In genomic region chr7:126473470-126474086, GRCm38 (mm10) we compare ENCODE assay signal across 8 mouse cellular contexts. TPM values are rescaled to one million over a fixed set of nuclear protein-coding genes. Genes with fewer than 3 reads are reported as not detected.
DNase-seq lines count a peak whose midpoint lies in the region; ATAC-seq lines count a peak whose summit lies in the region.

No protein-coding gene starts in this region.

- peaks cover 20% of the 10 kb centered on the region for H3K4me1 ChIP-seq in kidney, embryonic 16.5 days (ENCODE audit: insufficient read depth, low read length)
- H3K4me1 ChIP-seq in embryonic facial prominence, embryonic 11.5 days (ENCODE audit: control insufficient read depth, insufficient read depth, low read length), result no peaks in the 10 kb centered on the region
- peaks cover 29% of the 10 kb centered on the region for H3K4me1 ChIP-seq in hindbrain, embryonic 15.5 days (replicated peaks)
- H3K4me1 ChIP-seq in midbrain, embryonic 14.5 days (ENCODE audit: control insufficient read depth, insufficient read depth, low read length), result peaks cover 15% of the 10 kb centered on the region

- H3K9me3 ChIP-seq in kidney, embryonic 16.5 days (ENCODE audit: low read length), result no peaks in the 10 kb centered on the region
- no peaks in the 10 kb centered on the region for H3K9me3 ChIP-seq in embryonic facial prominence, embryonic 11.5 days (replicated peaks; ENCODE audit: control insufficient read depth, low read length)
- H3K9me3 ChIP-seq in hindbrain, embryonic 15.5 days, result no peaks in the 10 kb centered on the region
- H3K9me3 ChIP-seq in midbrain, embryonic 14.5 days (ENCODE audit: control insufficient read depth, low read length), result no peaks in the 10 kb centered on the region

- H3K27ac ChIP-seq in kidney, embryonic 16.5 days (ENCODE audit: low read length), result no peak overlapping the region
- no peak overlapping the region for H3K27ac ChIP-seq in embryonic facial prominence, embryonic 11.5 days (replicated peaks; ENCODE audit: low read depth, low read length)
- H3K27ac ChIP-seq in hindbrain, embryonic 15.5 days (replicated peaks), result no peak overlapping the region
- H3K27ac ChIP-seq in midbrain, embryonic 14.5 days (replicated peaks; ENCODE audit: low read depth, low read length), result no peak overlapping the region

- H3K27me3 ChIP-seq in kidney, embryonic 16.5 days (ENCODE audit: insufficient read depth, low read length), result no peaks in the 10 kb centered on the region
- H3K27me3 ChIP-seq in embryonic facial prominence, embryonic 11.5 days (ENCODE audit: control insufficient read depth, insufficient read depth, low read length), result no peaks in the 10 kb centered on the region
- H3K27me3 ChIP-seq in hindbrain, embryonic 15.5 days, result no peaks in the 10 kb centered on the region
- H3K27me3 ChIP-seq in midbrain, embryonic 14.5 days (ENCODE audit: control insufficient read depth, insufficient read depth, low read length), result no peaks in the 10 kb centered on the region

- WGBS in kidney, embryonic 16.5 days, result 84% methylated on average over 9 of the region's 9 CpGs
- 87% methylated on average over 9 of the region's 9 CpGs for WGBS in embryonic facial prominence, embryonic 11.5 days
- 85% methylated on average over 9 of the region's 9 CpGs for WGBS in hindbrain, embryonic 15.5 days
- WGBS in midbrain, embryonic 14.5 days, result 90% methylated on average over 9 of the region's 9 CpGs

- DNase-seq in kidney, adult 18-20 months, result no peak
- DNase-seq in embryonic facial prominence, embryonic 11.5 days (ENCODE audit: low spot score), result no peak
- DNase-seq in midbrain, embryonic 14.5 days, result peak; percentile 15
- DNase-seq in left cerebral cortex, adult 18-20 months (ENCODE audit: low spot score in 2 of 2), result no peak
- DNase-seq in embryo, embryonic 10 days (ENCODE audit: low spot score), result no peak
- no peak for DNase-seq in spleen, postnatal 36 days (ENCODE audit: low spot score in 2 of 2)

- no peak for ATAC-seq in kidney, embryonic 16.5 days (ENCODE audit: low FRiP score, low TSS enrichment)
- ATAC-seq in embryonic facial prominence, embryonic 11.5 days (replicated peaks; ENCODE audit: insufficient number of reproducible peaks, low FRiP score, low TSS enrichment, low read depth), result no peak
- no peak for ATAC-seq in hindbrain, embryonic 15.5 days (ENCODE audit: low FRiP score, low read depth)
- no peak for ATAC-seq in midbrain, embryonic 14.5 days (ENCODE audit: low FRiP score, low TSS enrichment)

- peak overlapping the region; percentile 97 for H3K9ac ChIP-seq in kidney, embryonic 16.5 days (replicated peaks; ENCODE audit: low read length)
- H3K9ac ChIP-seq in embryonic facial prominence, embryonic 11.5 days (replicated peaks; ENCODE audit: low read length), result no peak overlapping the region
- H3K9ac ChIP-seq in hindbrain, embryonic 15.5 days, result peak overlapping the region; percentile 96; the same call in 1 of the 2 replicates
- H3K9ac ChIP-seq in midbrain, embryonic 14.5 days (replicated peaks; ENCODE audit: low read length), result peak overlapping the region; percentile 97

- peak overlapping the region; percentile 91 for H3K4me3 ChIP-seq in kidney, embryonic 16.5 days (ENCODE audit: low read length)
- peak overlapping the region; percentile 87 for H3K4me3 ChIP-seq in embryonic facial prominence, embryonic 11.5 days (ENCODE audit: low read depth, low read length)
- H3K4me3 ChIP-seq in hindbrain, embryonic 15.5 days, result peak overlapping the region; percentile 89
- peak overlapping the region; percentile 94 for H3K4me3 ChIP-seq in midbrain, embryonic 14.5 days (replicated peaks; ENCODE audit: low read depth, low read length)

- H3K4me2 ChIP-seq in kidney, embryonic 16.5 days (replicated peaks; ENCODE audit: low read depth, low read length), result peak overlapping the region; percentile 85
- H3K4me2 ChIP-seq in embryonic facial prominence, embryonic 11.5 days (ENCODE audit: low read depth, low read length), result peak overlapping the region; percentile 84
- H3K4me2 ChIP-seq in hindbrain, embryonic 15.5 days, result peak overlapping the region; percentile 91
- H3K4me2 ChIP-seq in midbrain, embryonic 14.5 days (ENCODE audit: low read length), result peak overlapping the region; percentile 97

- peaks cover 32% of the 10 kb centered on the region for H3K36me3 ChIP-seq in kidney, embryonic 16.5 days (ENCODE audit: insufficient read depth, low read length)
- H3K36me3 ChIP-seq in embryonic facial prominence, embryonic 11.5 days (replicated peaks; ENCODE audit: control insufficient read depth, insufficient read depth, low read depth, low read length), result no peaks in the 10 kb centered on the region; the same call in 1 of the 2 replicates
- H3K36me3 ChIP-seq in hindbrain, embryonic 15.5 days, result peaks cover 35% of the 10 kb centered on the region
- peaks cover 42% of the 10 kb centered on the region for H3K36me3 ChIP-seq in midbrain, embryonic 14.5 days (ENCODE audit: control insufficient read depth, insufficient read depth, low read length)

RNA-seq across cellular contexts. Expression of gene Sh2b1, which starts 1.6 kb away (rescaled TPM):
- polyA plus RNA-seq in kidney, embryonic 16.5 days (2015; fragmentation: Nextera tagmentation; extraction: Ambion mirVana), result 62.5 and 66.5 TPM in 2 replicates
- polyA plus RNA-seq in embryonic facial prominence, embryonic 11.5 days (2014; fragmentation: Nextera tagmentation; extraction: Ambion mirVana), result 36.3 and 39.3 TPM in 2 replicates
- polyA plus RNA-seq in hindbrain, embryonic 15.5 days (2015; fragmentation: Nextera tagmentation; extraction: Ambion mirVana), result 70.9 and 77.1 TPM in 2 replicates
- polyA plus RNA-seq in midbrain, embryonic 14.5 days (2014; fragmentation: Nextera tagmentation; extraction: Ambion mirVana), result 67.5 and 73.1 TPM in 2 replicates
- 10 to 100 TPM; 73.1 to 76.3 TPM for total RNA-seq in left cerebral cortex, adult 18-20 months (2021)

RNA-seq across cellular contexts. Expression of gene Atp2a1, which starts 10.7 kb away (rescaled TPM):
- 7.1 and 7.8 TPM in 2 replicates for polyA plus RNA-seq in kidney, embryonic 16.5 days (2015; fragmentation: Nextera tagmentation; extraction: Ambion mirVana)
- polyA plus RNA-seq in embryonic facial prominence, embryonic 11.5 days (2014; fragmentation: Nextera tagmentation; extraction: Ambion mirVana), result 6.6 and 6.7 TPM in 2 replicates
- 0.55 and 0.71 TPM in 2 replicates for polyA plus RNA-seq in hindbrain, embryonic 15.5 days (2015; fragmentation: Nextera tagmentation; extraction: Ambion mirVana)
- polyA plus RNA-seq in midbrain, embryonic 14.5 days (2014; fragmentation: Nextera tagmentation; extraction: Ambion mirVana), result 0.39 TPM in 1 of 2 replicates, not detected in the other
- under 1 TPM; 0.12 to 0.49 TPM for total RNA-seq in left cerebral cortex, adult 18-20 months (2021)

RNA-seq across cellular contexts. Expression of gene Tufm, which starts 13.6 kb away (rescaled TPM):
- 177 and 196 TPM in 2 replicates for polyA plus RNA-seq in kidney, embryonic 16.5 days (2015; fragmentation: Nextera tagmentation; extraction: Ambion mirVana)
- polyA plus RNA-seq in embryonic facial prominence, embryonic 11.5 days (2014; fragmentation: Nextera tagmentation; extraction: Ambion mirVana), result 158 and 159 TPM in 2 replicates
- 126 and 130 TPM in 2 replicates for polyA plus RNA-seq in hindbrain, embryonic 15.5 days (2015; fragmentation: Nextera tagmentation; extraction: Ambion mirVana)
- polyA plus RNA-seq in midbrain, embryonic 14.5 days (2014; fragmentation: Nextera tagmentation; extraction: Ambion mirVana), result 118 and 135 TPM in 2 replicates
- total RNA-seq in left cerebral cortex, adult 18-20 months (2021), result 10 to 100 TPM; 90.5 to 94.1 TPM

RNA-seq across cellular contexts. Expression of gene Atxn2l, which starts 29.7 kb away (rescaled TPM):
- 41.5 and 47.9 TPM in 2 replicates for polyA plus RNA-seq in kidney, embryonic 16.5 days (2015; fragmentation: Nextera tagmentation; extraction: Ambion mirVana)
- polyA plus RNA-seq in embryonic facial prominence, embryonic 11.5 days (2014; fragmentation: Nextera tagmentation; extraction: Ambion mirVana), result 44.8 and 46.2 TPM in 2 replicates
- 68.6 and 75.7 TPM in 2 replicates for polyA plus RNA-seq in hindbrain, embryonic 15.5 days (2015; fragmentation: Nextera tagmentation; extraction: Ambion mirVana)
- 51.8 and 73.2 TPM in 2 replicates for polyA plus RNA-seq in midbrain, embryonic 14.5 days (2014; fragmentation: Nextera tagmentation; extraction: Ambion mirVana)
- total RNA-seq in left cerebral cortex, adult 18-20 months (2021), result 100 to 1,000 TPM; 110 to 115 TPM

RNA-seq across cellular contexts. Expression of gene Rabep2, which starts 45.0 kb away (rescaled TPM):
- polyA plus RNA-seq in kidney, embryonic 16.5 days (2015; fragmentation: Nextera tagmentation; extraction: Ambion mirVana), result 36.2 and 39.0 TPM in 2 replicates
- polyA plus RNA-seq in embryonic facial prominence, embryonic 11.5 days (2014; fragmentation: Nextera tagmentation; extraction: Ambion mirVana), result 18.6 and 24.8 TPM in 2 replicates
- polyA plus RNA-seq in hindbrain, embryonic 15.5 days (2015; fragmentation: Nextera tagmentation; extraction: Ambion mirVana), result 22.8 and 24.2 TPM in 2 replicates
- polyA plus RNA-seq in midbrain, embryonic 14.5 days (2014; fragmentation: Nextera tagmentation; extraction: Ambion mirVana), result 19.6 and 22.1 TPM in 2 replicates
- total RNA-seq in left cerebral cortex, adult 18-20 months (2021), result 10 to 100 TPM; 14.0 to 14.6 TPM
